Comparison of ENCODE assay signal across 13 mouse cellular contexts in the genomic region with DNA sequence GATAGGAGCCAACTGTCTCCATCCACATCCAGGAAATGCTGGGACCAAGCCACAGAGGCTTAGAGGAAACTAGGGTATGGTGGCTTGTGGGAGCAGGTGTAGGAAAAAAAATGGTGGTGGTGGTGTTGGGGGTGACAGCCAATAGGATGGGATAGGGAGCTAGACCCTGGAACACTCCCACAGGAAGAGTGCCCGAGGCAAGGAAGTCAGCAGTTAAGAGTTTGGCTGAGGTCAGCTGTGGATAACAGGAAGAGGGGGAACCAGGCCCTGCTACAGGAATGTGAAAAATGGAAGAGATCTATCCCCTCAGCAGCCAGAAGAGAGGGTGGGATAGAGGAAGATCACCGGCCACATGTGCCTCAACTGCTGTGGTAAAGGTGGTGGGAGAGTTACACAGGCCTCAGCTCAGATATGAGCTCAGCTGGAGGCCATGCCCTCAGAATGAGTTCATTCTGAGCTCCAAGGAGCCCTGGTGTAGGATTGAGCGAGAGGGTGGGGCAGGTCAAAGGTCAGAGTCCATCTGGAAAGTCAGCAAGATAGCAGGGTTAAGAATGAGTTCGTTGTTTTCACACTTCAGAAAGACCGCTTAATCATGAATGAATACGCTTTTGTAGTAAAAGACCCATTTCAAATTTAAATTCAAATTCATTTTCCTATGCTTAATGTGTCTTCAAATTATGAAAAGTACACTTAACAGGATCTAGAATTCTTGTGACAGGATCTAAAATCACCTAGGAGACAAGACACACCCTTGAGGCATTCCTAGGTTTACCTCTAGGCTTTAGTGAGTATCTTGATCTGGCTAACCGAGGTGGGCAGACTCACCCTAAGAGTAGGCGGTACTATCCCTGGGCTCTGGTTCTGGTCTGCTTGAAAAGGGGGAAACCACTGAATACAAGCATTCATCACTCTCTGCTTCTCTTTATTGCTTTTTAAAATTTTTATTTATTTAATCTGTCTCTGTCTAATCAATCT.
A peak's percentile ranks its signal among the peaks of the same experiment; 100 is the strongest.
DNase-seq lines count a peak whose midpoint lies in the region; ATAC-seq and TF ChIP-seq lines count a peak whose summit lies in the region.
"Had no signal": no experiment of that assay in that cellular context is flagged by ENCODE, and none has a peak within 500 bp of the region (broad histone marks: within the 10 kb centered on the region; RNA-seq: fewer than 3 reads in every experiment).

No protein-coding gene starts in this region.

- DNase-seq in kidney, adult 2 months: peak; percentile 82
- peak; percentile 55 for DNase-seq in WW6 (ENCODE audit: low read depth, low spot score)
- peak; percentile 51 for DNase-seq in kidney, postnatal 10 days
- DNase-seq in midbrain, embryonic 11.5 days (ENCODE audit: low spot score, missing footprints): no peak
- no peak for DNase-seq in left cerebral cortex, postnatal 14 days (ENCODE audit: low spot score in 2 of 2)
- no peak for DNase-seq in gastrocnemius, adult 8-10 months (ENCODE audit: low spot score in 2 of 2)
- DNase-seq: cerebellum, adult 9-10 months; gastrocnemius, postnatal 25 days; thymus, postnatal 14 days had no signal

- H3K9me3 ChIP-seq in kidney, embryonic 15.5 days (replicated peaks): no peaks in the 10 kb centered on the region
- no peaks in the 10 kb centered on the region for H3K9me3 ChIP-seq in stomach, embryonic 16.5 days (replicated peaks; ENCODE audit: control insufficient read depth, low read length)
- no peaks in the 10 kb centered on the region for H3K9me3 ChIP-seq in midbrain, embryonic 11.5 days (ENCODE audit: control insufficient read depth, low read length)
- H3K9me3 ChIP-seq: forebrain, embryonic 13.5 days had no signal

- no peaks in the 10 kb centered on the region for H3K27me3 ChIP-seq in kidney, adult 2 months (replicated peaks; ENCODE audit: control insufficient read depth, insufficient read depth, low read length)
- 0 out of 2 replicates have a peak, but pooled peaks cover 3% of the 10 kb centered on the region for H3K27me3 ChIP-seq in kidney, embryonic 15.5 days
- no peaks in the 10 kb centered on the region for H3K27me3 ChIP-seq in stomach, embryonic 16.5 days (ENCODE audit: control insufficient read depth, insufficient read depth, low read length)
- H3K27me3 ChIP-seq in midbrain, embryonic 11.5 days (ENCODE audit: control insufficient read depth, insufficient read depth, low read length): peaks cover 6% of the 10 kb centered on the region

- no peak overlapping the region for H3K4me3 ChIP-seq in kidney, adult 2 months (ENCODE audit: insufficient read depth, low read depth, low read length)
- H3K4me3 ChIP-seq in kidney, embryonic 15.5 days (replicated peaks): no peak overlapping the region
- no peak overlapping the region for H3K4me3 ChIP-seq in stomach, embryonic 16.5 days (replicated peaks; ENCODE audit: low read length)
- no peak overlapping the region for H3K4me3 ChIP-seq in midbrain, embryonic 11.5 days (ENCODE audit: low read depth, low read length)
- H3K4me3 ChIP-seq: forebrain, embryonic 13.5 days had no signal

- peaks cover 11% of the 10 kb centered on the region for H3K4me1 ChIP-seq in kidney, adult 2 months (ENCODE audit: control insufficient read depth, insufficient read depth, low read length)
- H3K4me1 ChIP-seq in kidney, embryonic 15.5 days: peaks cover 5% of the 10 kb centered on the region; the same call in 1 of the 2 replicates
- no peaks in the 10 kb centered on the region for H3K4me1 ChIP-seq in stomach, embryonic 16.5 days (ENCODE audit: control insufficient read depth, insufficient read depth, low read length)
- peaks cover 10% of the 10 kb centered on the region for H3K4me1 ChIP-seq in midbrain, embryonic 11.5 days (ENCODE audit: control insufficient read depth, insufficient read depth, low read length)

- no peaks in the 10 kb centered on the region for H3K36me3 ChIP-seq in kidney, adult 2 months (ENCODE audit: control insufficient read depth, insufficient read depth, low read length)
- no peaks in the 10 kb centered on the region for H3K36me3 ChIP-seq in kidney, embryonic 15.5 days
- no peaks in the 10 kb centered on the region for H3K36me3 ChIP-seq in stomach, embryonic 16.5 days (ENCODE audit: control insufficient read depth, insufficient read depth, low read length)
- H3K36me3 ChIP-seq in midbrain, embryonic 11.5 days (ENCODE audit: control insufficient read depth, insufficient read depth, low read length): no peaks in the 10 kb centered on the region

- no peak for TF ChIP-seq CTCF in kidney, adult 2 months (conservative IDR thresholded peaks at IDR 0.05; ENCODE audit: insufficient read depth, insufficient read length, low read depth, low read length)

- WGBS in kidney, adult 2 months: 56% methylated on average over 8 of the region's 8 CpGs
- 69% methylated on average over 8 of the region's 8 CpGs for WGBS in kidney, embryonic 15.5 days
- 57% methylated on average over 8 of the region's 8 CpGs for WGBS in stomach, embryonic 16.5 days
- WGBS in midbrain, embryonic 11.5 days: 47% methylated on average over 8 of the region's 8 CpGs

- H3K27ac ChIP-seq in kidney, adult 2 months (ENCODE audit: insufficient read depth, low read depth, low read length): no peak overlapping the region
- no peak overlapping the region for H3K27ac ChIP-seq in kidney, embryonic 15.5 days
- no peak overlapping the region for H3K27ac ChIP-seq in stomach, embryonic 16.5 days (ENCODE audit: low read length)
- no peak overlapping the region for H3K27ac ChIP-seq in midbrain, embryonic 11.5 days (ENCODE audit: low read depth, low read length)
- H3K27ac ChIP-seq: forebrain, embryonic 13.5 days had no signal

- H3K4me2 ChIP-seq in kidney, embryonic 15.5 days: no peak overlapping the region
- no peak overlapping the region for H3K4me2 ChIP-seq in stomach, embryonic 16.5 days (ENCODE audit: low read depth, low read length)
- no peak overlapping the region for H3K4me2 ChIP-seq in midbrain, embryonic 11.5 days
- H3K4me2 ChIP-seq: forebrain, embryonic 13.5 days had no signal

- intact Hi-C loops in left cerebral cortex, postnatal 14 days (cut with DNase I): no loop called here

- no peak overlapping the region for H3K9ac ChIP-seq in kidney, embryonic 15.5 days
- H3K9ac ChIP-seq in stomach, embryonic 16.5 days (ENCODE audit: low read length): no peak overlapping the region
- H3K9ac ChIP-seq in midbrain, embryonic 11.5 days (ENCODE audit: low read length): no peak overlapping the region
- H3K9ac ChIP-seq: forebrain, embryonic 13.5 days had no signal

- no peak for TF ChIP-seq POLR2A in kidney, adult 2 months (IDR thresholded peaks at IDR 0.05; ENCODE audit: low read depth, low read length)

- no peak for ATAC-seq in kidney, embryonic 15.5 days (replicated peaks; ENCODE audit: low FRiP score)
- peak; percentile 50 for ATAC-seq in stomach, embryonic 16.5 days (ENCODE audit: insufficient read depth, low FRiP score)
- ATAC-seq in midbrain, embryonic 11.5 days (ENCODE audit: low FRiP score): no peak
- ATAC-seq: forebrain, embryonic 13.5 days; inflammation-experienced regulatory T-cells, adult 6 months had no signal

Comparison
In these comparisons a context has a peak if more than half of its experiments do, and no peak if none do; other contexts are left out.
1. DNase-seq: peak in kidney, adult 2 months (single experiment), WW6 (single experiment) and kidney, postnatal 10 days (single experiment); none in midbrain, embryonic 11.5 days (single experiment), left cerebral cortex, postnatal 14 days (0 of 2) and gastrocnemius, adult 8-10 months (0 of 2).